Comparison of ENCODE assay signal across 9 mouse cellular contexts in the genomic region with DNA sequence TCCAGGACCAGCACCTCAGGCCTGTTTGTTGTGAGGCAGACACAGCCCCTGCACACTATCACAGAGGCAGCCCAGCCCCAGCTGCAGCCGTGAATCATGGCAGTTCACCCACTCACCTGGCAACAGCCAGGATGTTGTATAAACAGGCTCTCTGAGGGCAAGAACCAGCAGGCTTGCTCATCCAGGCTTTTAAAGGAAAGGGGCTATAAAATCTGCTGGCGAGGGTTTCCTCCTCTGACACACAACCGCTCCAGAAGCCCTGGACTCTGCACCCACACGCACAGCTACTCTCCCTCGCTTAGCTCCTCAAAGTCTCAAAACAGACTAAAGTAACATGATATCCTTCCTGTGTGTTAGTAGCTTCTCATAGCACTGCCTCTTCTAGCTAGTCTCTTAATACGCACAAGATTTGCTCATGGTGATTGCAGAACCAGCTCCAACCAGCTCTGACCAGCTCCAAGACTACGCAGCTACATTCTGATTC. TPM values are rescaled to one million over a fixed set of nuclear protein-coding genes. Genes with fewer than 3 reads are reported as not detected.
DNase-seq lines count a peak whose midpoint lies in the region; ATAC-seq and TF ChIP-seq lines count a peak whose summit lies in the region.
"Had no signal": no experiment of that assay in that cellular context is flagged by ENCODE, and none has a peak within 500 bp of the region (broad histone marks: within the 10 kb centered on the region; RNA-seq: fewer than 3 reads in every experiment).

No protein-coding gene starts in this region.

- no peak overlapping the region for H3K4me2 ChIP-seq in kidney, embryonic 16.5 days (replicated peaks; ENCODE audit: low read depth, low read length)
- no peak overlapping the region for H3K4me2 ChIP-seq in embryonic facial prominence, embryonic 15.5 days (replicated peaks)

- no peaks in the 10 kb centered on the region for H3K27me3 ChIP-seq in kidney, embryonic 16.5 days (ENCODE audit: insufficient read depth, low read length)
- no peaks in the 10 kb centered on the region for H3K27me3 ChIP-seq in embryonic facial prominence, embryonic 15.5 days
- no peaks in the 10 kb centered on the region for H3K27me3 ChIP-seq in cerebellum, adult 2 months (ENCODE audit: control insufficient read depth, insufficient read depth, low read length)

- ATAC-seq in kidney, embryonic 16.5 days (ENCODE audit: low FRiP score, low TSS enrichment), result peak; percentile 87
- no peak; the same call in 1 of the 2 replicates for ATAC-seq in embryonic facial prominence, embryonic 15.5 days (ENCODE audit: insufficient number of reproducible peaks, low FRiP score, low TSS enrichment, low read depth)

- peaks cover 25% of the 10 kb centered on the region for H3K4me1 ChIP-seq in kidney, embryonic 16.5 days (ENCODE audit: insufficient read depth, low read length)
- H3K4me1 ChIP-seq in embryonic facial prominence, embryonic 15.5 days, result peaks cover 14% of the 10 kb centered on the region; the same call in 1 of the 2 replicates
- H3K4me1 ChIP-seq in cerebellum, adult 2 months (ENCODE audit: control insufficient read depth, insufficient read depth, low read length), result no peaks in the 10 kb centered on the region

- no peaks in the 10 kb centered on the region for H3K36me3 ChIP-seq in kidney, embryonic 16.5 days (ENCODE audit: insufficient read depth, low read length)
- H3K36me3 ChIP-seq in embryonic facial prominence, embryonic 15.5 days, result no peaks in the 10 kb centered on the region

- no peak for TF ChIP-seq CTCF in cerebellum, adult 2 months (IDR thresholded peaks at IDR 0.05; ENCODE audit: borderline replicate concordance, insufficient read depth, low read depth, low read length)

- no peak for DNase-seq in kidney, adult 18-20 months
- DNase-seq in embryo, embryonic 11 days, result peak; percentile 26
- peak; percentile 20 for DNase-seq in right cerebral cortex, postnatal 14 days
- no peak for DNase-seq in retina, postnatal 1 day
- DNase-seq in cerebellum, adult 2 months, result no peak
- DNase-seq in adrenal gland, postnatal 4 days (ENCODE audit: low spot score in 2 of 2), result no peak

- 17% methylated on average over 7 of the region's 7 CpGs for WGBS in kidney, embryonic 16.5 days
- 27% methylated on average over 7 of the region's 7 CpGs for WGBS in embryonic facial prominence, embryonic 15.5 days
- WGBS in cerebellum, adult 2 months, result 84% methylated on average over 7 of the region's 7 CpGs

- peak overlapping the region; percentile 79 for H3K27ac ChIP-seq in kidney, embryonic 16.5 days (ENCODE audit: low read length)
- H3K27ac ChIP-seq in embryonic facial prominence, embryonic 15.5 days (replicated peaks), result peak overlapping the region; percentile 68
- H3K27ac ChIP-seq in cerebellum, adult 2 months (ENCODE audit: insufficient read depth, low read length), result no peak overlapping the region

- no peak overlapping the region for H3K4me3 ChIP-seq in kidney, embryonic 16.5 days (ENCODE audit: low read length)
- no peak overlapping the region for H3K4me3 ChIP-seq in embryonic facial prominence, embryonic 15.5 days (replicated peaks)
- H3K4me3 ChIP-seq in cerebellum, adult 2 months (replicated peaks; ENCODE audit: insufficient read depth, low read depth, low read length), result no peak overlapping the region
- H3K4me3 ChIP-seq: megakaryocyte, embryonic 14.5 days had no signal

- H3K9ac ChIP-seq in kidney, embryonic 16.5 days (replicated peaks; ENCODE audit: low read length), result no peak overlapping the region
- no peak overlapping the region for H3K9ac ChIP-seq in embryonic facial prominence, embryonic 15.5 days

- no peaks in the 10 kb centered on the region for H3K9me3 ChIP-seq in kidney, embryonic 16.5 days (ENCODE audit: low read length)
- H3K9me3 ChIP-seq in embryonic facial prominence, embryonic 15.5 days (replicated peaks), result no peaks in the 10 kb centered on the region

- no peak for TF ChIP-seq POLR2A in cerebellum, adult 2 months (IDR thresholded peaks at IDR 0.05; ENCODE audit: borderline replicate concordance, insufficient read depth, low read length)

RNA-seq across cellular contexts. Expression of gene Myzap, which starts 21.0 kb away (rescaled TPM):
- 17.3 and 19.0 TPM in 2 replicates for polyA plus RNA-seq in kidney, embryonic 16.5 days (2015; fragmentation: Nextera tagmentation; extraction: Ambion mirVana)
- 15.5 and 17.9 TPM in 2 replicates for polyA plus RNA-seq in embryonic facial prominence, embryonic 15.5 days (2015; fragmentation: Nextera tagmentation; extraction: Ambion mirVana)
- 0.92 and 0.98 TPM in 2 replicates for polyA plus RNA-seq in cerebellum, adult 2 months (2012; rRNA removed)
- total RNA-seq in adrenal gland, postnatal 4 days (2021), result 10 to 100 TPM; 11.4 to 13.9 TPM

Comparison
In these comparisons a context has a peak if more than half of its experiments do, and no peak if none do; other contexts are left out.
1. DNase-seq: peak in embryo, embryonic 11 days (single experiment) and right cerebral cortex, postnatal 14 days (single experiment); none in kidney, adult 18-20 months (single experiment), retina, postnatal 1 day (single experiment), cerebellum, adult 2 months (0 of 2) and adrenal gland, postnatal 4 days (0 of 2).